Mouse (Mus musculus): ENCODE data around the gene Tm9sf2. TPM values are rescaled to one million over a fixed set of nuclear protein-coding genes. Genes with fewer than 3 reads are reported as not detected.

The Tm9sf2 gene
- polyA plus RNA-seq, 1 experiment from 2014 or later = 162 TPM

DNA sequence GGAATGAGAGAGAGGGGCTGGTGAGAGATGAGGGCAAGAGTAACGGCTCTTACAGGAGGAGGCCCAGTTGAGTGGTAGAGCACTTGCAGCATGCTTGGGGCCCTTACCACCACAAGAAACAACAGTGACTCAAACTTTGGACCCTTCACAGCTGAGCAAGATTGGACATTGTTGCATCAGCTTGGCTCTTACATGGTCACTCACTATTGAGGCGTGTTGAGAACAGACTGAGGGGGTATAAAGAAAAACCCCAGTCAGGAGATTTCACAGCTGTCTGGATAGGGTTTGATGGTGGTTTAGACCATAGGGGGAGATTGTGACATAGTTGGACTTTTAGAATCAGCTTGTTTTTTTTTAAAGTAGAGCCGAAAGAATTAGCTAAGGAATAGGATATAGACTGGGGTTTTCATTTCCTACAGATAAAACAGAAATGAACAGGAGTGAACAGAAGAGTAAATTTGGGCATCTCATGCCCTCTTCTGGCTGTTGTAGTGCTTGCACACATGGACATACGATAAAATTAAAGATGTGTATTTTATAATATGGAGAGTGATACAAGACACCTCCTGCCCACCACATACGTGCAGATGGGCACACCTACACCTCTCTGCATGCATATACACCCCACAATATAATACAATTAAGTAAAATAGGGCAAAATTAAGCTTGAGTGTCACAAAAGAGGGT is 23.4 kb downstream of the Tm9sf2 start:
- H3K4me2 ChIP-seq (replicated peaks; ENCODE audit: low read depth, low read length) = no peak overlapping the region
- WGBS = 69% methylated on average over 5 of the region's 5 CpGs
- peak; percentile 65 for DNase-seq (ENCODE audit: low spot score)
- H3K9ac ChIP-seq (replicated peaks; ENCODE audit: low read depth) = no peak overlapping the region
- ATAC-seq = peak; percentile 71
- TF ChIP-seq EP300 (IDR thresholded peaks at IDR 0.05) = no peak
- peak; percentile 57 for TF ChIP-seq CTCF (IDR thresholded peaks at IDR 0.05)
- H3K36me3 ChIP-seq (ENCODE audit: insufficient read depth, low read length) = no peaks in the 10 kb centered on the region
- no peaks in the 10 kb centered on the region for H3K27me3 ChIP-seq (replicated peaks; ENCODE audit: insufficient read depth, low read length)
- no peaks in the 10 kb centered on the region for H3K9me3 ChIP-seq (ENCODE audit: low read length)
- H3K4me3 ChIP-seq (ENCODE audit: low read depth, low read length) = no peak overlapping the region
- no peak overlapping the region for H3K27ac ChIP-seq (ENCODE audit: low read length)
- H3K4me1 ChIP-seq (ENCODE audit: insufficient read depth, low read depth, low read length) = no peaks in the 10 kb centered on the region

DNA sequence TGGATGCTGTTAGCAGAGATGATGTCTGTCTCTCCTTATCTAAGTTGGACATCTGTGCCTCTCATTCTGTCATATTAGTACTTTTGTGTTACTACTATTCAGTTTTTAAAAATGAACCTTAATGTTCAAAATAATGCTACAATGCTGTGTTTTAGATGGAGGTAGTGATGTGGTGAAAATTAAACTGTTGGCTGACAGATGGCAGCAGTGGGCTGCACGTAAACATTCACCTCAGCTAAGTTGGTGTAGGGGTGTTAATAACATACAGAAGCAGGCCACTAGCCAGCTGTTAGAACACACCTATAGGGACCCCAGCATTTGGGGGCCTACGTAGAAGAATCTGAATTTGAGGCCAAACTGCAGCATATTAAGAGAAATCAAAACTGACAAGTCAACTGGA is 24.8 kb downstream of the Tm9sf2 start:
- no peaks in the 10 kb centered on the region for H3K36me3 ChIP-seq (ENCODE audit: insufficient read depth, low read length)
- 89% methylated on average over 2 of the region's 2 CpGs for WGBS

DNA sequence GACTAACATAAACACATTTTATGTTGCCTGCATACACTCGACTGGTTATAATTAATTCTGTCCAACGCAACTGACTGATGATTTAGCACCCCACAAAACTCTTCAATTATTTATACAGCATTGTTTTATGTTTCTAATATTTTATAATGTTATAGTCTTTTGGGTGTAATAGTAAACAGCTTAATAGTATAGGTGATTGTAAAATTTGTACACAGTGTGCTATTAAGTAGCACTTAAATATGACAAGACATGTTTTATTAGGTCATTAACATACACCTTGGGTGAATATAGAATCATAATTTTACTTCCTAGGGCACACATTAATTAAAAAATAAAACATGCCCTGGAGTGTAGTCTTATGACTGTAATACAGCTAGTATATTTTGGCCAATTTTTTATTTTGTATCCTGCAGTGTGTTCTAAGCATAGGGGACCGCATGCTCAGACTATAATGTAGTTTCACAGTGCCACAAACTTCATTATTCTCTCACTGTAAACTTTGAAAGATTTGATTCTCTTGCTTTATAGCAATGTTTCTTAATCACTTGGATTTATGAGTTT is 29.6 kb downstream of the Tm9sf2 start:
- ATAC-seq (no peak), DNase-seq (ENCODE audit: low spot score) (no peak)
- Histone ChIP-seq H3K4me1 (ENCODE audit: insufficient read depth, low read depth, low read length) (no peaks in the 10 kb centered on the region), H3K27ac (ENCODE audit: low read length) (no peak overlapping the region), H3K9me3 (ENCODE audit: low read length) (no peaks in the 10 kb centered on the region), H3K4me3 (ENCODE audit: low read depth, low read length) (no peak overlapping the region), H3K27me3 (replicated peaks; ENCODE audit: insufficient read depth, low read length) (no peaks in the 10 kb centered on the region), H3K36me3 (ENCODE audit: insufficient read depth, low read length) (peaks cover 9% of the 10 kb centered on the region; the same call in 1 of the 2 replicates), H3K9ac (replicated peaks; ENCODE audit: low read depth) (no peak overlapping the region), H3K4me2 (replicated peaks; ENCODE audit: low read depth, low read length) (no peak overlapping the region)
- no peak for TF ChIP-seq EP300 (IDR thresholded peaks at IDR 0.05)
- TF ChIP-seq CTCF (IDR thresholded peaks at IDR 0.05) = no peak
- WGBS = 85% methylated on average over 3 of the region's 3 CpGs

More for the DNA sequence above, 24.8 kb downstream of the Tm9sf2 start:
- Histone ChIP-seq H3K27me3 (replicated peaks; ENCODE audit: insufficient read depth, low read length) (no peaks in the 10 kb centered on the region), H3K27ac (ENCODE audit: low read length) (no peak overlapping the region), H3K4me1 (ENCODE audit: insufficient read depth, low read depth, low read length) (no peaks in the 10 kb centered on the region), H3K4me2 (replicated peaks; ENCODE audit: low read depth, low read length) (no peak overlapping the region), H3K9me3 (ENCODE audit: low read length) (no peaks in the 10 kb centered on the region), H3K4me3 (ENCODE audit: low read depth, low read length) (no peak overlapping the region), H3K9ac (replicated peaks; ENCODE audit: low read depth) (no peak overlapping the region)
- DNase-seq (ENCODE audit: low spot score) (no peak), ATAC-seq (no peak)
- TF ChIP-seq CTCF (IDR thresholded peaks at IDR 0.05) (no peak), EP300 (IDR thresholded peaks at IDR 0.05) (no peak)

DNA sequence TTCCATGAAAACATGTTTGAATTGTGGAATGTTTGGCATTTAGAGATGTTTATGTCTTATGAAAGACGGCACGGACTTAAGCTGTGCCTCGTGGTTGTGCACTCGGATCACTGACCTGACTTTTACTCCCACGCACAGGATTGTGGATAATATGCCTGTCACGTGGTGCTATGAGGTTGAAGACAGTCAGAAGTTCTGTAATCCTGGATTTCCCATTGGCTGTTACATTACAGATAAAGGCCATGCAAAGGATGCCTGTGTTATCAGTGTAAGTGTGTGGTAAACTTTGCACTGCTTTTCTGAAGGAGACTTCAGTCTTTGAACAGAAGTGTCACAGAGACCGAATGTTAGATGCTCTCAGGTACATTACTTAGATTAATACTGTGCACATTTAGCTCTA is 30.4 kb downstream of the Tm9sf2 start:
- H3K36me3 ChIP-seq (ENCODE audit: insufficient read depth, low read length) = peaks cover 12% of the 10 kb centered on the region; the same call in 1 of the 2 replicates
- H3K4me2 ChIP-seq (replicated peaks; ENCODE audit: low read depth, low read length) = no peak overlapping the region
- no peaks in the 10 kb centered on the region for H3K4me1 ChIP-seq (ENCODE audit: insufficient read depth, low read depth, low read length)
- ATAC-seq (no peak), DNase-seq (ENCODE audit: low spot score) (no peak)
- no peaks in the 10 kb centered on the region for H3K9me3 ChIP-seq (ENCODE audit: low read length)
- H3K27me3 ChIP-seq (replicated peaks; ENCODE audit: insufficient read depth, low read length) = no peaks in the 10 kb centered on the region
- H3K9ac ChIP-seq (replicated peaks; ENCODE audit: low read depth) = no peak overlapping the region
- 67% methylated on average over 7 of the region's 7 CpGs for WGBS
- H3K4me3 ChIP-seq (ENCODE audit: low read depth, low read length) = no peak overlapping the region
- H3K27ac ChIP-seq (ENCODE audit: low read length) = no peak overlapping the region
- TF ChIP-seq CTCF (IDR thresholded peaks at IDR 0.05) = no peak
- no peak for TF ChIP-seq EP300 (IDR thresholded peaks at IDR 0.05)

DNA sequence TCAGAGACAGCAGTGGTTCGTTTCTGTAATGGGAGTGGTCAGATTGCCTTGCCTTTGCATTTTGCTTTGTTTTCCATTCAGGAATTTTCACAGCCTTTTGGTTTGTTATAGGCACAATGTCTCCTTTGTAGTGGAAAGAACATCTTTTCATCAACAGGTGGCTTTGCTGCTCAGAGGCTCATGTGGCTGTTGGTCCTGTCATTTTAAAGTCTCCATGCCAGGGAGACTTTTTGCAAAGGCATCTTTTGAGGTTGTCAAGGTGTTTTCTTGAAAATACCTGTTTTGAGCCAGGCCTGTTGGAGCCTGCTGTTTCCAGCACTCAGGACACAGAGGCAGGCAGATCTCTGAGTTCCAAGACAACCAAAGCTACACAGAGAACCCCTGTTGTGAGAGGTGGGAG is 33.3 kb downstream of the Tm9sf2 start:
- H3K4me1 ChIP-seq (ENCODE audit: insufficient read depth, low read depth, low read length) = no peaks in the 10 kb centered on the region
- no peaks in the 10 kb centered on the region for H3K27me3 ChIP-seq (replicated peaks; ENCODE audit: insufficient read depth, low read length)
- TF ChIP-seq CTCF (IDR thresholded peaks at IDR 0.05) (no peak), EP300 (IDR thresholded peaks at IDR 0.05) (no peak)
- H3K4me2 ChIP-seq (replicated peaks; ENCODE audit: low read depth, low read length) = no peak overlapping the region
- no peak for ATAC-seq
- no peaks in the 10 kb centered on the region for H3K9me3 ChIP-seq (ENCODE audit: low read length)
- 71% methylated on average over 1 of the region's 1 CpGs for WGBS
- peaks cover 26% of the 10 kb centered on the region; the same call in 1 of the 2 replicates for H3K36me3 ChIP-seq (ENCODE audit: insufficient read depth, low read length)
- H3K4me3 ChIP-seq (ENCODE audit: low read depth, low read length) = no peak overlapping the region
- H3K27ac ChIP-seq (ENCODE audit: low read length) = no peak overlapping the region
- no peak overlapping the region for H3K9ac ChIP-seq (replicated peaks; ENCODE audit: low read depth)
- DNase-seq (ENCODE audit: low spot score) = no peak

DNA sequence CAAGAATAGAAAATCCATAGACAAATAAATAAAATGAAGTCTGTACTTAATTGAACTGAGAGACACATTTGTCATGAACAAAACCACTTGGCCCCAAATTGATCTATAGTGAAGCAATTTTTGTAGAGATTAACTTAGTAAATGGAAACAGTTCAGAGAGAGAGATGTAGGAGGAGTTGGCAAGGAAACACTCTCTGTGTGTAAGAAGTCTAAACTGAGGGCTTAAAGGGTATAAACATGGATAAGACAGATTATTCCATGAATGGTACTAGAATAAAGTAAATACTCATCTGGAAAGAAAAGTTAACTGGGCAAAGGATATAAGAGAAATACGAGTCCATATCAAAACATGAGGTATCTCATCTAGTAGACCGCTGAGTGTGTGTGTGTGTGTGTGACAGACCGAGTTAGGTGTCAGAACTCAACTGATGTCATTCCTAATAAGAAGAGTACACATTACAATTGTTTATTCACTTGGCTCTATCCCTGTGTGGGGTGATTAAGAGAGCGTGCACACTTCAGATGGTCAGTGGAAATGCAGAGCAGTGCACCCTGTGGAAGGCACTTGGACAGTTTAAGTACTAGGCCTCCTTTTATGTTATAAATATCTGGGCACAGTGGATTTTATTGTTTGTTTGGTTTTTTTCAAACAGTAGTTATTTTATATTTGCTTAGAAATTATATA is 36.9 kb downstream of the Tm9sf2 start:
- no peak overlapping the region for H3K27ac ChIP-seq (ENCODE audit: low read length)
- H3K27me3 ChIP-seq (replicated peaks; ENCODE audit: insufficient read depth, low read length) = no peaks in the 10 kb centered on the region
- H3K9me3 ChIP-seq (ENCODE audit: low read length) = no peaks in the 10 kb centered on the region
- DNase-seq (ENCODE audit: low spot score) = peak; percentile 11
- H3K4me3 ChIP-seq (ENCODE audit: low read depth, low read length) = no peak overlapping the region
- no peak for TF ChIP-seq EP300 (IDR thresholded peaks at IDR 0.05)
- no peak for TF ChIP-seq CTCF (IDR thresholded peaks at IDR 0.05)
- H3K4me1 ChIP-seq (ENCODE audit: insufficient read depth, low read depth, low read length) = no peaks in the 10 kb centered on the region
- H3K36me3 ChIP-seq (ENCODE audit: insufficient read depth, low read length) = peaks cover 59% of the 10 kb centered on the region
- 62% methylated on average over 4 of the region's 4 CpGs for WGBS
- no peak overlapping the region for H3K4me2 ChIP-seq (replicated peaks; ENCODE audit: low read depth, low read length)
- no peak overlapping the region for H3K9ac ChIP-seq (replicated peaks; ENCODE audit: low read depth)
- ATAC-seq = peak; percentile 68
